Mouse (Mus musculus) kidney, embryonic 16.5 days (tissue): Measurements from ENCODE around the gene C2. TPM values are rescaled to one million over a fixed set of nuclear protein-coding genes. Genes with fewer than 3 reads are reported as not detected.

Experiments
- ATAC-seq: fragments of 200-750 bp; cut with Nextera tagmentation; 2 replicates; pipeline ENCODE4 v1.8.0; 2017; ENCODE audit warnings: moderate TSS enrichment; ENCODE audit not compliant: low FRiP score, low TSS enrichment
- H3K27ac ChIP-seq: fragments of 300-500 bp; sonication (generic); 2 replicates; pipeline ENCODE4 v1.5.1; 2014; ENCODE audit warnings: low read length
- H3K27me3 ChIP-seq: fragments of 300-500 bp; sonication (generic); 2 replicates; pipeline ENCODE4 v1.6.1; 2014; ENCODE audit warnings: low read length, control low read depth, mixed read lengths; ENCODE audit not compliant: insufficient read depth
- H3K36me3 ChIP-seq: fragments of 300-500 bp; sonication (generic); 2 replicates; pipeline ENCODE4 v1.6.1; 2014; ENCODE audit warnings: low read length, control low read depth, mixed read lengths; ENCODE audit not compliant: insufficient read depth
- H3K4me1 ChIP-seq: fragments of 300-500 bp; sonication (generic); 2 replicates; pipeline ENCODE4 v1.6.1; 2014; ENCODE audit warnings: low read length, control low read depth, mixed read lengths; ENCODE audit not compliant: insufficient read depth
- H3K4me2 ChIP-seq: fragments of 300-500 bp; sonication (generic); replicated peaks from 2 replicates; pipeline ENCODE4 v1.6.1; 2014; ENCODE audit warnings: low read depth, low read length
- H3K4me3 ChIP-seq: fragments of 300-500 bp; sonication (generic); 2 replicates; pipeline ENCODE4 v1.5.1; 2014; ENCODE audit warnings: mild to moderate bottlenecking, low read length
- H3K9ac ChIP-seq: fragments of 300-500 bp; sonication (generic); replicated peaks from 2 replicates; pipeline ENCODE4 v1.6.1; 2014; ENCODE audit warnings: low read length
- H3K9me3 ChIP-seq: fragments of 300-500 bp; sonication (generic); 2 replicates; pipeline ENCODE4 v1.6.1; 2016; ENCODE audit warnings: low read length, control low read depth
- WGBS: fragments of 180-500 bp; shearing (Covaris S2); extraction: QIAGEN DNeasy Blood & Tissue Kit; methylation state at CpG from one replicate; pipeline ENCODE4 v1.1.7; 2014; 5-methylcytosine and 5-hydroxymethylcytosine counted together
- polyA plus RNA-seq: library from polyadenylated mRNA; unstranded; fragments of >200 nt; fragmentation: Nextera tagmentation; extraction: Ambion mirVana; gene quantifications from 2 replicates; pipeline ENCODE4 v1.2.1, GENCODE M21; 2015

The C2 gene
- polyA plus RNA-seq, 1 experiment from 2014 or later, result 5.7 TPM

- Histone ChIP-seq H3K27me3 (no peaks in the 10 kb centered on the region), H3K4me2 (peak overlapping the region; percentile 74), H3K36me3 (no peaks in the 10 kb centered on the region), H3K4me1 (peaks cover 14% of the 10 kb centered on the region), H3K27ac (no peak overlapping the region), H3K9me3 (no peaks in the 10 kb centered on the region), H3K4me3 (peak overlapping the region; percentile 76), H3K9ac (peak overlapping the region; percentile 83)
- ATAC-seq, result no peak
- 85% methylated on average over 8 of the region's 8 CpGs for WGBS
Observed at GRCm38 (mm10) chr17:34932287-34932686, 34.2 kb upstream of the C2 start.

DNA sequence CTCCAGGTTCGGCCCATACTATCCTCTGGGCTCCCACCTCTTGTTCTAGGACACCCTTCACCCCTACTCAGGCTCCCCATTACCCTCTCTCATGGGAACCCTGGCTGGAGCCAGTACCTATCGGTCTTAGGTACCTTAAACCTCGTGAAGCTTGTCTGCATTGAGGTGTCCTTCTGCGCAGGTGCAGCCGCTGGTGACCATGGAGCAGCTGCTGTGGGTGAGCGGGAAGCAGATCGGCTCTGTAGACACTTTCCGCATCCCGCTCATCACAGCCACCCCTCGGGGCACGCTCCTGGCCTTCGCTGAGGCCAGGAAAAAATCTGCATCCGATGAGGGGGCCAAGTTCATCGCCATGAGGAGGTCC is 33.7 kb upstream of the C2 start:
- no peaks in the 10 kb centered on the region for H3K36me3 ChIP-seq
- no peaks in the 10 kb centered on the region for H3K9me3 ChIP-seq
- ATAC-seq, result peak; percentile 46
- WGBS, result 11% methylated on average over 14 of the region's 14 CpGs
- peak overlapping the region; percentile 76 for H3K4me3 ChIP-seq
- peak overlapping the region; percentile 74 for H3K4me2 ChIP-seq
- no peaks in the 10 kb centered on the region for H3K27me3 ChIP-seq
- H3K27ac ChIP-seq, result peak overlapping the region; percentile 20
- H3K9ac ChIP-seq, result peak overlapping the region; percentile 83
- H3K4me1 ChIP-seq, result peaks cover 14% of the 10 kb centered on the region

GRCm38 (mm10) chr17:34931061-34931734 is 33.1 kb upstream of the C2 start, which contains the start of gene Neu1:
TSS of gene Neu1 (plus strand) at chr17:34931253.
- Histone ChIP-seq H3K9me3 (no peaks in the 10 kb centered on the region), H3K27ac (peak within 1 kb of the TSS; percentile 57), H3K27me3 (no peaks in the 10 kb centered on the region), H3K4me1 (peaks cover 14% of the 10 kb centered on the region), H3K4me3 (peak within 1 kb of the TSS; percentile 76), H3K4me2 (peak within 1 kb of the TSS; percentile 74), H3K36me3 (no peaks in the 10 kb centered on the region), H3K9ac (peak within 1 kb of the TSS; percentile 83)
- peak; percentile 98 for ATAC-seq
- under 1% methylated on average over 38 of the region's 38 CpGs for WGBS

DNA sequence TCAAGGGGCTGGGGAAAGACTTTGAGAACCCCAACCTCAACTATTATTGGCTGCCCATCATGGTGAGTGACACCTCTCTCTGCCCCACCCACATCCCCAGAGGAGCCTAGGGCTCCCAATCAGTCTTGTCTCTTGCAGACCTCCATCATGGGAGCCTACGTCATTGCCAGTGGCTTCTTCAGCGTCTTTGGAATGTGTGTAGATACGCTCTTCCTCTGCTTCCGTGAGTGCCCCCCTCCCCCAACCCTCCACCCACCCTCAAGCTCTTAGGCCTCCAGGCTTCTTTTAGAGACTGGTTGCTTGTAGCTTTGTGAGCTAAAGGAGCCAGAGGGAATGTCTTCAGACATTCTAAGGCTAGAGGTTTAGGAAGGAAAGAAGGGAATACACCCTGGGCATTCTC is 30.8 kb upstream of the C2 start:
- Histone ChIP-seq H3K27me3 (no peaks in the 10 kb centered on the region), H3K4me2 (no peak overlapping the region), H3K9me3 (no peaks in the 10 kb centered on the region), H3K4me1 (peaks cover 7% of the 10 kb centered on the region), H3K27ac (no peak overlapping the region), H3K36me3 (no peaks in the 10 kb centered on the region), H3K9ac (no peak overlapping the region), H3K4me3 (no peak overlapping the region)
- WGBS, result 69% methylated on average over 4 of the region's 4 CpGs
- ATAC-seq, result no peak

DNA sequence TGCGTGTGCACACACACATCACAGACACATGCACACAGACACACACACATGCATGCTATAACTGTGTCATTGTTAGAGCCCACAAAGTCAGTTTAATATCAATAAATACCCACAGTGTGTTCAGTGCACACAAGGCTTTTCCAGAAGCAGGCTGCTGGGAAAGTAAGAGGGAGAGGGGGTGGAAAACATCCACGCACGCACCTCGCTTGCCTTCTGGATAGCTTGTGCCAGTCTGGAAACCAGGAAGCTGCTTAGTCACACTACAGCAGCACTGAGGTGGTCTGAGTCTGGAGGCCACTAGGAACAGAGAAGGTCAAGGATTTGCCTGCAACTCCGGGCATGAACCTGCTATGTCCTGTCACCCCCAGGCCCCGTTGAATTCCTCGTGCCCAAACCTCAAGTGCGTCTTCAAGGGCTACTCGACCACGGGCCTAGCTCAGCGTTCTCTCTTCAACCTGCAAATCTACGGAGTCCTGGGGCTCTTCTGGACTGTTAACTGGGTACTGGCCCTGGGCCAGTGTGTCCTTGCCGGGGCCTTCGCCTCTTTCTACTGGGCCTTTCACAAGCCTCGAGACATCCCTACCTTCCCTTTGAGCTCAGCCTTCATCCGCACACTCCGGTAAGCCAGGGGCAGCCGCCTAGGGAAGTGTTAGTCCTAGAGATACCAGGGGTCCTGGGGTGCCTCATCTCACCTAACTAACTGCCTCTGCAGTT is 29.4 kb upstream of the C2 start:
- no peak overlapping the region for H3K9ac ChIP-seq
- WGBS, result 86% methylated on average over 18 of the region's 18 CpGs
- no peaks in the 10 kb centered on the region for H3K27me3 ChIP-seq
- H3K4me2 ChIP-seq, result no peak overlapping the region
- H3K4me1 ChIP-seq, result peaks cover 7% of the 10 kb centered on the region
- no peak for ATAC-seq
- no peaks in the 10 kb centered on the region for H3K36me3 ChIP-seq
- H3K27ac ChIP-seq, result no peak overlapping the region
- no peak overlapping the region for H3K4me3 ChIP-seq
- H3K9me3 ChIP-seq, result no peaks in the 10 kb centered on the region

- no peak overlapping the region for H3K4me3 ChIP-seq
- H3K27ac ChIP-seq, result no peak overlapping the region
- no peak overlapping the region for H3K9ac ChIP-seq
- WGBS, result 74% methylated on average over 5 of the region's 5 CpGs
- H3K4me1 ChIP-seq, result no peaks in the 10 kb centered on the region
- no peaks in the 10 kb centered on the region for H3K9me3 ChIP-seq
- H3K36me3 ChIP-seq, result no peaks in the 10 kb centered on the region
- no peak for ATAC-seq
- no peak overlapping the region for H3K4me2 ChIP-seq
- no peaks in the 10 kb centered on the region for H3K27me3 ChIP-seq
Observed at GRCm38 (mm10) chr17:34924258-34924657, 26.2 kb upstream of the C2 start.

- WGBS, result 33% methylated on average over 6 of the region's 6 CpGs
- Histone ChIP-seq H3K4me3 (no peak overlapping the region), H3K27ac (no peak overlapping the region), H3K4me1 (no peaks in the 10 kb centered on the region), H3K27me3 (no peaks in the 10 kb centered on the region), H3K4me2 (no peak overlapping the region), H3K9me3 (no peaks in the 10 kb centered on the region), H3K36me3 (no peaks in the 10 kb centered on the region), H3K9ac (no peak overlapping the region)
- no peak for ATAC-seq
Observed at GRCm38 (mm10) chr17:34922939-34923338, 24.9 kb upstream of the C2 start.

DNA sequence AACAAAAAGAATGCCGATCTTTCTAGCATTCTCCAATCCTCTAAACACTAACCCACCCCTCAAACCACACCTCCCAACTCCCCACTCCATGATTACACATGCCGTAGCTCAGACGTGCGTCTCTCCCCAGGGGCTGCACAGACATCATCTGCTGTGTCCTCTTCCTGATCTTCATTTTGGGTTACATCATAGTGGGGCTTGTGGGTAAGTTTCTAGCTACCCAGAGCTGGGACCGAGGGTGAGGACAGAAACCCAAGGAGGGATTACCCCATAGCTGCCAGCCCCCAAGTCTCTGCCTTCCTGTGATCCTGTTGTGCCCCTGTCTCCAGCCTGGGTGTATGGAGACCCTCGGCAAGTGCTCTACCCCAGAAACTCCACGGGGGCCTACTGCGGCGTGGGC is 19.1 kb upstream of the C2 start:
- no peak overlapping the region for H3K9ac ChIP-seq
- H3K9me3 ChIP-seq, result no peaks in the 10 kb centered on the region
- WGBS, result 76% methylated on average over 9 of the region's 9 CpGs
- H3K36me3 ChIP-seq, result peaks cover 17% of the 10 kb centered on the region
- no peak overlapping the region for H3K4me2 ChIP-seq
- H3K4me3 ChIP-seq, result no peak overlapping the region
- ATAC-seq, result no peak
- no peaks in the 10 kb centered on the region for H3K27me3 ChIP-seq
- H3K4me1 ChIP-seq, result peaks cover 5% of the 10 kb centered on the region
- no peak overlapping the region for H3K27ac ChIP-seq

GRCm38 (mm10) chr17:34916316-34916715 is 18.3 kb upstream of the C2 start:
- WGBS, result 86% methylated on average over 5 of the region's 5 CpGs
- Histone ChIP-seq H3K4me3 (no peak overlapping the region), H3K36me3 (peaks cover 26% of the 10 kb centered on the region), H3K27me3 (no peaks in the 10 kb centered on the region), H3K4me2 (no peak overlapping the region), H3K27ac (no peak overlapping the region), H3K4me1 (peaks cover 5% of the 10 kb centered on the region), H3K9me3 (no peaks in the 10 kb centered on the region), H3K9ac (no peak overlapping the region)
- ATAC-seq, result no peak

GRCm38 (mm10) chr17:34915410-34915831 is 17.4 kb upstream of the C2 start:
- no peaks in the 10 kb centered on the region for H3K9me3 ChIP-seq
- peaks cover 35% of the 10 kb centered on the region for H3K36me3 ChIP-seq
- H3K4me1 ChIP-seq, result peaks cover 5% of the 10 kb centered on the region
- peak overlapping the region; percentile 35 for H3K4me2 ChIP-seq
- WGBS, result 9% methylated on average over 9 of the region's 11 CpGs
- peak; percentile 87 for ATAC-seq
- H3K27me3 ChIP-seq, result no peaks in the 10 kb centered on the region
- H3K4me3 ChIP-seq, result peak overlapping the region; percentile 17; the same call in 1 of the 2 replicates
- peak overlapping the region; percentile 59 for H3K27ac ChIP-seq
- peak overlapping the region; percentile 45 for H3K9ac ChIP-seq
